Mouse (Mus musculus) liver, embryonic 14.5 days (tissue): Measurements from ENCODE around the gene Pdgfa. TPM values are rescaled to one million over a fixed set of nuclear protein-coding genes. Genes with fewer than 3 reads are reported as not detected.

Experiments
- ATAC-seq: fragments of 200-750 bp; cut with Nextera tagmentation; 2 replicates; pipeline ENCODE4 v1.8.0; 2017; ENCODE audit warnings: moderate number of reproducible peaks, mild to moderate bottlenecking, moderate library complexity; ENCODE audit not compliant: insufficient read depth
- DNase-seq, 3 experiments: peaks; one replicate each; pipeline ENCODE4 v3.0.0-alpha.2; 2012 to 2013; ENCODE audit warnings: low read depth in 3 of 3, low spot score in 3 of 3
- H3K27ac ChIP-seq: fragments of 300-500 bp; sonication (generic); 2 replicates; pipeline ENCODE4 v1.5.1; 2014; ENCODE audit warnings: moderate library complexity, mild to moderate bottlenecking, control low read depth, inconsistent platforms
- H3K27me3 ChIP-seq: fragments of 300-500 bp; sonication (generic); 2 replicates; pipeline ENCODE4 v1.6.1; 2014; ENCODE audit warnings: mild to moderate bottlenecking, low read length, moderate library complexity; ENCODE audit not compliant: control insufficient read depth, insufficient read depth
- H3K36me3 ChIP-seq: fragments of 300-500 bp; sonication (generic); replicated peaks from 2 replicates; pipeline ENCODE4 v1.6.1; 2014; ENCODE audit warnings: low read depth; ENCODE audit not compliant: control insufficient read depth, insufficient read depth
- H3K4me1 ChIP-seq, 2 experiments: fragments of 200-500 bp in 1 of 2; fragments of 300-500 bp in 1 of 2; sonication (generic) in 1 of 2; replicated peaks; 2 replicates each; pipeline ENCODE4 v1.6.1; 2012 to 2014; ENCODE audit warnings: antibody characterized with exemption in 1 of 2, inconsistent platforms in 1 of 2, low read length in 1 of 2; ENCODE audit not compliant: control insufficient read depth in 2 of 2, insufficient read depth in 2 of 2
- H3K4me2 ChIP-seq: fragments of 300-500 bp; sonication (generic); 2 replicates; pipeline ENCODE4 v1.6.1; 2014; ENCODE audit warnings: low read depth, mild to moderate bottlenecking, control low read depth, moderate library complexity
- H3K4me3 ChIP-seq, 2 experiments: fragments of 200-500 bp in 1 of 2; fragments of 300-500 bp in 1 of 2; sonication (generic) in 1 of 2; 2 replicates each; pipeline ENCODE4 v1.5.1; 2012 to 2014; ENCODE audit warnings: low read depth in 2 of 2, low read length in 2 of 2, mild to moderate bottlenecking in 2 of 2, control low read depth in 1 of 2, inconsistent platforms in 1 of 2, moderate library complexity in 1 of 2; ENCODE audit not compliant: insufficient read depth in 1 of 2
- H3K9ac ChIP-seq: fragments of 300-500 bp; sonication (generic); replicated peaks from 2 replicates; pipeline ENCODE4 v1.6.1; 2014; ENCODE audit warnings: mild to moderate bottlenecking, control low read depth, moderate library complexity
- H3K9me3 ChIP-seq: fragments of 300-500 bp; sonication (generic); 2 replicates; pipeline ENCODE4 v1.6.1; 2016; ENCODE audit warnings: low read length, mixed read lengths; ENCODE audit not compliant: control insufficient read depth
- CTCF ChIP-seq: IDR thresholded peaks from 2 replicates; pipeline ENCODE4 v1.5.1; 2016; ENCODE audit warnings: antibody characterized with exemption, low read depth, control low read depth
- EP300 ChIP-seq: IDR thresholded peaks from 2 replicates; pipeline ENCODE4 v1.6.1; 2016; ENCODE audit warnings: antibody characterized with exemption, low read depth
- WGBS: fragments of 180-500 bp; shearing (Covaris S2); extraction: QIAGEN DNeasy Blood & Tissue Kit; methylation state at CpG from one replicate; pipeline ENCODE4 v1.1.7; 2014; ENCODE audit not compliant: insufficient replicate concordance; 5-methylcytosine and 5-hydroxymethylcytosine counted together
- polyA plus RNA-seq, 2 experiments: library from polyadenylated mRNA; depleted of rRNA in 1 of 2; stranded (reverse) in 1 of 2; unstranded in 1 of 2; fragments of >200 nt; fragmentation: Nextera tagmentation in 1 of 2; extraction: Ambion mirVana in 1 of 2; gene quantifications; 2 replicates each; pipeline versions ENCODE4 v1.2.1 to v1.2.3; 2012 to 2014

The Pdgfa gene
- polyA plus RNA-seq (2012; rRNA removed) (0.37 and 0.39 TPM in 2 replicates), polyA plus RNA-seq (2014; fragmentation: Nextera tagmentation; extraction: Ambion mirVana) (1.2 and 1.5 TPM in 2 replicates)

- H3K9ac ChIP-seq: no peak within 1 kb of the TSS
Measured at GRCm38 (mm10) chr5:138997171-138997788, at the start of gene Pdgfa. Gene Pdgfa, minus strand, starts transcription at chr5:138997370.

GRCm38 (mm10) chr5:139046636-139047035 lies 49.5 kb upstream of the Pdgfa start:
- H3K27ac ChIP-seq: no peak overlapping the region
- TF ChIP-seq EP300: no peak
- DNase-seq (no peak), ATAC-seq (no peak)
- WGBS: 29% methylated on average over 5 of the region's 5 CpGs
- no peak overlapping the region for H3K4me3 ChIP-seq
- no peaks in the 10 kb centered on the region for H3K9me3 ChIP-seq
- H3K4me2 ChIP-seq: no peak overlapping the region
- no peaks in the 10 kb centered on the region for H3K27me3 ChIP-seq
- no peaks in the 10 kb centered on the region for H3K4me1 ChIP-seq
- no peak overlapping the region for H3K9ac ChIP-seq
- no peaks in the 10 kb centered on the region for H3K36me3 ChIP-seq

More at GRCm38 (mm10) chr5:138997171-138997788, at the start of gene Pdgfa:
- H3K4me2 ChIP-seq: peak within 1 kb of the TSS; percentile 54
- H3K27ac ChIP-seq: no peak within 1 kb of the TSS
- H3K4me3 ChIP-seq: no peak within 1 kb of the TSS
- no peaks in the 10 kb centered on the region for H3K36me3 ChIP-seq
- H3K9me3 ChIP-seq: no peaks in the 10 kb centered on the region
- TF ChIP-seq EP300: no peak
- TF ChIP-seq CTCF: no peak
- 3% methylated on average over 48 of the region's 48 CpGs for WGBS
- H3K4me1 ChIP-seq: no peaks in the 10 kb centered on the region
- peaks cover 78% of the 10 kb centered on the region for H3K27me3 ChIP-seq
- DNase-seq (no peak), ATAC-seq (no peak)

- DNase-seq (no peak), ATAC-seq (no peak)
- TF ChIP-seq CTCF (no peak), EP300 (no peak)
- H3K4me1 ChIP-seq: no peaks in the 10 kb centered on the region
- H3K27me3 ChIP-seq: no peaks in the 10 kb centered on the region
- H3K4me2 ChIP-seq: no peak overlapping the region
- H3K9ac ChIP-seq: no peak overlapping the region
- no peak overlapping the region for H3K27ac ChIP-seq
- no peak overlapping the region for H3K4me3 ChIP-seq
- no peaks in the 10 kb centered on the region for H3K36me3 ChIP-seq
- 45% methylated on average over 4 of the region's 4 CpGs for WGBS
- no peaks in the 10 kb centered on the region for H3K9me3 ChIP-seq
Measured at GRCm38 (mm10) chr5:139043546-139043945, 46.4 kb upstream of the Pdgfa start.

GRCm38 (mm10) chr5:139042299-139042698 lies 45.1 kb upstream of the Pdgfa start:
- DNase-seq (no peak), ATAC-seq (no peak)
- Histone ChIP-seq H3K4me2 (no peak overlapping the region), H3K4me3 (no peak overlapping the region), H3K36me3 (no peaks in the 10 kb centered on the region), H3K27ac (no peak overlapping the region), H3K9me3 (no peaks in the 10 kb centered on the region), H3K27me3 (no peaks in the 10 kb centered on the region), H3K4me1 (no peaks in the 10 kb centered on the region), H3K9ac (no peak overlapping the region)
- 29% methylated on average over 12 of the region's 12 CpGs for WGBS
- TF ChIP-seq CTCF (no peak), EP300 (no peak)

GRCm38 (mm10) chr5:139035171-139035570 lies 38.0 kb upstream of the Pdgfa start:
- TF ChIP-seq CTCF: no peak
- TF ChIP-seq EP300: no peak
- no peak overlapping the region for H3K27ac ChIP-seq

More at GRCm38 (mm10) chr5:139035171-139035570, 38.0 kb upstream of the Pdgfa start:
- 48% methylated on average over 2 of the region's 2 CpGs for WGBS
- Histone ChIP-seq H3K4me2 (no peak overlapping the region), H3K4me3 (no peak overlapping the region), H3K27me3 (no peaks in the 10 kb centered on the region), H3K4me1 (no peaks in the 10 kb centered on the region), H3K36me3 (no peaks in the 10 kb centered on the region), H3K9ac (no peak overlapping the region), H3K9me3 (no peaks in the 10 kb centered on the region)
- ATAC-seq: no peak
- no peak for DNase-seq
